Mouse (Mus musculus): ENCODE results near the gene Gm4131. TPM values are rescaled to one million over a fixed set of nuclear protein-coding genes. Genes with fewer than 3 reads are reported as not detected.
A peak's percentile ranks its signal among the peaks of the same experiment; 100 is the strongest.

The Gm4131 gene
- total and polyA plus RNA-seq, 2 experiments, result not detected

GRCm38 (mm10) chr14:62457420-62458181, 109.1 kb downstream of the Gm4131 start:
- Histone ChIP-seq H3K27me3 (ENCODE audit: control insufficient read depth, insufficient read depth, low read length) (no peaks in the 10 kb centered on the region), H3K36me3 (ENCODE audit: control insufficient read depth, insufficient read depth, low read length) (no peaks in the 10 kb centered on the region), H3K79me2 (ENCODE audit: control insufficient read depth, insufficient read depth, low read length) (no peaks in the 10 kb centered on the region), H3K4me3 (ENCODE audit: insufficient read depth, low read depth, low read length) (no peak overlapping the region), H3K9ac (ENCODE audit: low read depth, low read length) (no peak overlapping the region), H3K27ac (replicated peaks; ENCODE audit: insufficient read depth, low read depth, low read length) (no peak overlapping the region), H3K4me1 (ENCODE audit: control insufficient read depth, insufficient read depth, low read length) (no peaks in the 10 kb centered on the region)
- DNase-seq (ENCODE audit: extremely low read depth, low read depth, low spot score), result peak; percentile 50
- no peak for TF ChIP-seq POLR2A (IDR thresholded peaks at IDR 0.05; ENCODE audit: extremely low read depth, insufficient read depth, low read length)
- TF ChIP-seq CTCF (IDR thresholded peaks at IDR 0.05; ENCODE audit: low read depth, low read length), result peak; percentile 79
- WGBS, result 18% methylated on average over 22 of the region's 22 CpGs

GRCm38 (mm10) chr14:62456239-62456747, 110.4 kb downstream of the Gm4131 start, which contains the start of gene Gucy1b2:
TSS of gene Gucy1b2 (minus strand) at chr14:62456289.
- WGBS, result 83% methylated on average over 9 of the region's 9 CpGs
- Histone ChIP-seq H3K9ac (ENCODE audit: low read depth, low read length) (no peak within 1 kb of the TSS), H3K4me3 (ENCODE audit: insufficient read depth, low read depth, low read length) (no peak within 1 kb of the TSS), H3K79me2 (ENCODE audit: control insufficient read depth, insufficient read depth, low read length) (no peaks in the 10 kb centered on the region), H3K27me3 (ENCODE audit: control insufficient read depth, insufficient read depth, low read length) (no peaks in the 10 kb centered on the region), H3K4me1 (ENCODE audit: control insufficient read depth, insufficient read depth, low read length) (no peaks in the 10 kb centered on the region), H3K36me3 (ENCODE audit: control insufficient read depth, insufficient read depth, low read length) (no peaks in the 10 kb centered on the region), H3K27ac (replicated peaks; ENCODE audit: insufficient read depth, low read depth, low read length) (no peak within 1 kb of the TSS)
- no peak for DNase-seq (ENCODE audit: extremely low read depth, low read depth, low spot score)
- TF ChIP-seq CTCF (IDR thresholded peaks at IDR 0.05; ENCODE audit: low read depth, low read length), result no peak
- TF ChIP-seq POLR2A (IDR thresholded peaks at IDR 0.05; ENCODE audit: extremely low read depth, insufficient read depth, low read length), result no peak

GRCm38 (mm10) chr14:62455570-62455879, 111.2 kb downstream of the Gm4131 start:
- H3K79me2 ChIP-seq (ENCODE audit: control insufficient read depth, insufficient read depth, low read length), result no peaks in the 10 kb centered on the region
- WGBS, result 84% methylated on average over 5 of the region's 5 CpGs
- H3K27me3 ChIP-seq (ENCODE audit: control insufficient read depth, insufficient read depth, low read length), result no peaks in the 10 kb centered on the region
- H3K36me3 ChIP-seq (ENCODE audit: control insufficient read depth, insufficient read depth, low read length), result no peaks in the 10 kb centered on the region
- H3K27ac ChIP-seq (replicated peaks; ENCODE audit: insufficient read depth, low read depth, low read length), result no peak overlapping the region
- no peak overlapping the region for H3K4me3 ChIP-seq (ENCODE audit: insufficient read depth, low read depth, low read length)
- TF ChIP-seq CTCF (IDR thresholded peaks at IDR 0.05; ENCODE audit: low read depth, low read length) (no peak), POLR2A (IDR thresholded peaks at IDR 0.05; ENCODE audit: extremely low read depth, insufficient read depth, low read length) (no peak)
- no peak for DNase-seq (ENCODE audit: extremely low read depth, low read depth, low spot score)
- no peak overlapping the region for H3K9ac ChIP-seq (ENCODE audit: low read depth, low read length)
- H3K4me1 ChIP-seq (ENCODE audit: control insufficient read depth, insufficient read depth, low read length), result no peaks in the 10 kb centered on the region

- Histone ChIP-seq H3K4me1 (ENCODE audit: control insufficient read depth, insufficient read depth, low read length) (no peaks in the 10 kb centered on the region), H3K27me3 (ENCODE audit: control insufficient read depth, insufficient read depth, low read length) (no peaks in the 10 kb centered on the region), H3K27ac (replicated peaks; ENCODE audit: insufficient read depth, low read depth, low read length) (no peak overlapping the region), H3K9ac (ENCODE audit: low read depth, low read length) (no peak overlapping the region), H3K4me3 (ENCODE audit: insufficient read depth, low read depth, low read length) (no peak overlapping the region), H3K79me2 (ENCODE audit: control insufficient read depth, insufficient read depth, low read length) (no peaks in the 10 kb centered on the region), H3K36me3 (ENCODE audit: control insufficient read depth, insufficient read depth, low read length) (no peaks in the 10 kb centered on the region)
- no peak for TF ChIP-seq POLR2A (IDR thresholded peaks at IDR 0.05; ENCODE audit: extremely low read depth, insufficient read depth, low read length)
- no peak for DNase-seq (ENCODE audit: extremely low read depth, low read depth, low spot score)
- 79% methylated on average over 9 of the region's 9 CpGs for WGBS
Observed at GRCm38 (mm10) chr14:62454760-62455569, 111.8 kb downstream of the Gm4131 start.

- Histone ChIP-seq H3K4me1 (ENCODE audit: control insufficient read depth, insufficient read depth, low read length) (no peaks in the 10 kb centered on the region), H3K4me3 (ENCODE audit: insufficient read depth, low read depth, low read length) (no peak overlapping the region), H3K36me3 (ENCODE audit: control insufficient read depth, insufficient read depth, low read length) (no peaks in the 10 kb centered on the region), H3K9ac (ENCODE audit: low read depth, low read length) (no peak overlapping the region), H3K27ac (replicated peaks; ENCODE audit: insufficient read depth, low read depth, low read length) (no peak overlapping the region), H3K27me3 (ENCODE audit: control insufficient read depth, insufficient read depth, low read length) (no peaks in the 10 kb centered on the region), H3K79me2 (ENCODE audit: control insufficient read depth, insufficient read depth, low read length) (no peaks in the 10 kb centered on the region)
- 76% methylated on average over 3 of the region's 3 CpGs for WGBS
- DNase-seq (ENCODE audit: extremely low read depth, low read depth, low spot score), result no peak
- TF ChIP-seq CTCF (IDR thresholded peaks at IDR 0.05; ENCODE audit: low read depth, low read length) (no peak), POLR2A (IDR thresholded peaks at IDR 0.05; ENCODE audit: extremely low read depth, insufficient read depth, low read length) (no peak)
Observed at GRCm38 (mm10) chr14:62454136-62454535, 112.6 kb downstream of the Gm4131 start.
